Mouse (Mus musculus) neural tube, embryonic 11.5 days (tissue): ENCODE results near the gene Dagla. TPM values are rescaled to one million over a fixed set of nuclear protein-coding genes. Genes with fewer than 3 reads are reported as not detected.
A peak's percentile ranks its signal among the peaks of the same experiment; 100 is the strongest.

ENCODE experiments used
- ATAC-seq: fragments of 200-750 bp; cut with Nextera tagmentation; 2 replicates; pipeline ENCODE4 v1.8.0; 2017; ENCODE audit warnings: moderate number of reproducible peaks, mild to moderate bottlenecking, moderate TSS enrichment, moderate library complexity; ENCODE audit not compliant: insufficient read depth, low FRiP score, low TSS enrichment
- DNase-seq: peaks from one replicate; pipeline ENCODE4 v3.0.0-alpha.2; 2015; ENCODE audit warnings: low spot score
- H3K27ac ChIP-seq: fragments of 300-500 bp; sonication (generic); 2 replicates; pipeline ENCODE4 v1.5.1; 2014; ENCODE audit warnings: low read depth, mild to moderate bottlenecking, low read length
- H3K27me3 ChIP-seq: fragments of 300-500 bp; sonication (generic); 2 replicates; pipeline ENCODE4 v1.6.1; 2014; ENCODE audit warnings: mild to moderate bottlenecking, low read length, mixed read lengths; ENCODE audit not compliant: control insufficient read depth, insufficient read depth
- H3K36me3 ChIP-seq: fragments of 300-500 bp; sonication (generic); 2 replicates; pipeline ENCODE4 v1.6.1; 2014; ENCODE audit warnings: mild to moderate bottlenecking, low read length, moderate library complexity, mixed read lengths; ENCODE audit not compliant: control insufficient read depth, insufficient read depth
- H3K4me1 ChIP-seq: fragments of 300-500 bp; sonication (generic); 2 replicates; pipeline ENCODE4 v1.6.1; 2014; ENCODE audit warnings: low read length, mixed read lengths; ENCODE audit not compliant: control insufficient read depth, insufficient read depth
- H3K4me2 ChIP-seq: fragments of 300-500 bp; sonication (generic); 2 replicates; pipeline ENCODE4 v1.6.1; 2014; ENCODE audit warnings: low read depth, mild to moderate bottlenecking, moderate library complexity
- H3K4me3 ChIP-seq: fragments of 300-500 bp; sonication (generic); 2 replicates; pipeline ENCODE4 v1.5.1; 2014; ENCODE audit warnings: low read depth, low read length
- H3K9ac ChIP-seq: fragments of 300-500 bp; sonication (generic); 2 replicates; pipeline ENCODE4 v1.6.1; 2014; ENCODE audit warnings: mild to moderate bottlenecking, low read length
- H3K9me3 ChIP-seq: fragments of 300-500 bp; sonication (generic); 2 replicates; pipeline ENCODE4 v1.6.1; 2016; ENCODE audit warnings: low read length; ENCODE audit not compliant: control insufficient read depth
- WGBS: fragments of 180-500 bp; shearing (Covaris S2); extraction: QIAGEN DNeasy Blood & Tissue Kit; methylation state at CpG from one replicate; pipeline ENCODE4 v1.1.7; 2014; 5-methylcytosine and 5-hydroxymethylcytosine counted together
- polyA plus RNA-seq: library from polyadenylated mRNA; unstranded; fragments of >200 nt; fragmentation: Nextera tagmentation; extraction: Ambion mirVana; gene quantifications from 2 replicates; pipeline ENCODE4 v1.2.1, GENCODE M21; 2014

The Dagla gene
- polyA plus RNA-seq, 1 experiment from 2014 or later = 3.2 TPM

DNA sequence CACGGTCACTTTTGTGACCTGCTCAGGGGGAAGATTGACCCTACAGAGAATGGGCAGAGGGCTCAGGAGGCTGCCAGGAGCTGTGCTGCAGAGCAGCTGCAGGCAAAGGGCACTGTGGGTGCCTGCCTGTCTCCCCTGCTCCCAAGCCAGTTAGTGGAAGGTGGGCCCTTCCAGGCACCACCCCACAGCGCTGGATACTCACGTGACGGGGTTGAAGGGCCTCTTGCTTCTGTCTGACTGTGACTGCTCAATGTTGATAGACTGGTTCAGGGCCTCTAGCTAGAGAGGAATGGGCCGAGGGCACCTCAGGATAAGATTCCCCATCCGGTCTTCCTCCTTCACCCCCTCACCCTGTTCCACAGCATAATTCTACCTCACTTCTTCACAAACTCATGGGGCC lies 85.1 kb downstream of the Dagla start:
- no peaks in the 10 kb centered on the region for H3K9me3 ChIP-seq
- ATAC-seq (no peak), DNase-seq (no peak)
- H3K4me2 ChIP-seq = no peak overlapping the region
- no peaks in the 10 kb centered on the region for H3K36me3 ChIP-seq
- H3K27ac ChIP-seq = no peak overlapping the region
- H3K4me3 ChIP-seq = no peak overlapping the region
- 83% methylated on average over 6 of the region's 6 CpGs for WGBS
- no peaks in the 10 kb centered on the region; the same call in 1 of the 2 replicates for H3K4me1 ChIP-seq
- H3K9ac ChIP-seq = no peak overlapping the region
- H3K27me3 ChIP-seq = no peaks in the 10 kb centered on the region

DNA sequence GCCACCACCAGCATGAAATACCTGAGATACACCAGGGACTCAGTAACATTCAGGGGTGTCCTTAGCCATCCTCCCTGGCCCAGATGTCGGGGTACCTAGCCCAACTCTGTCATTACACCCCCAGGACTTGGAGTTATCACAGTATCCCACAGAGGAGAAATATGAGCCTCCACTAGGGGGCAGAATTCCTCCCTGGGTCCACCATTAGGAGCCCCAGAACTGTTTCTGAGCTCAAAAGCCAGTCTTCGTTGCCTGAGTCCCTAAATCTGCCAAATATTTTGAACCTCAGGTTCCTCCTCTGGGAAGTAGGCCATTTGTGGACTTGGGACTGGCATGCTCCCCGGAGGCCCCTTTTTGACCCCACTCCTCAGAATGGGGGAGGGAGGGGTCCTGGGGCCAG lies 85.6 kb downstream of the Dagla start:
- Histone ChIP-seq H3K36me3 (no peaks in the 10 kb centered on the region), H3K27me3 (no peaks in the 10 kb centered on the region), H3K4me2 (no peak overlapping the region), H3K4me1 (no peaks in the 10 kb centered on the region), H3K9me3 (no peaks in the 10 kb centered on the region), H3K27ac (no peak overlapping the region), H3K4me3 (no peak overlapping the region), H3K9ac (no peak overlapping the region)
- DNase-seq = peak; percentile 45
- 0 out of 2 replicates have a peak, but pooled peaks have one; percentile 49 for ATAC-seq
- WGBS = 51% methylated on average over 3 of the region's 3 CpGs

DNA sequence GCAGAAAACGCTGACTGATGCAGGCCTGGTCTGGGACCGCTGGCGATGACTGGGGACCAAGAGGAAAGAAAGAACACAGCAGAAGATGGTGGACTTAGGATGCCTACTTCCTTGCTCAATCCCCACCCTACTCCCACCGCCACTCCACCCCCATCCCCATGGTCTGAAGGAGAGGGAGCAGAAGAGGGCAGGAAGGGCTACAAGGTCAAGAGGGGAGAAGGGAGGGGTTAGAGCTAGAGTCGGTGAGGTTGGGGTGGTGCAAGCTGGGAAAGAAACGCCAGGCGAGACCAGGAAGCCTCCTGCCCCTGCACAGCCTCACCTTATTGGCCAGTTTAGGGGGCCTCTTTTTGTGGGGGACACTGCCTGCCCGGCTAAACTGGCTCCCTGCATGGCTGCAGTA lies 88.6 kb downstream of the Dagla start:
- ATAC-seq = no peak
- H3K4me1 ChIP-seq = no peaks in the 10 kb centered on the region
- no peaks in the 10 kb centered on the region for H3K27me3 ChIP-seq
- no peak overlapping the region for H3K4me2 ChIP-seq
- H3K36me3 ChIP-seq = no peaks in the 10 kb centered on the region
- H3K9ac ChIP-seq = no peak overlapping the region
- H3K9me3 ChIP-seq = no peaks in the 10 kb centered on the region
- no peak overlapping the region for H3K4me3 ChIP-seq
- H3K27ac ChIP-seq = no peak overlapping the region
- WGBS = 80% methylated on average over 8 of the region's 8 CpGs
- no peak for DNase-seq

- DNase-seq (no peak), ATAC-seq (no peak)
- H3K36me3 ChIP-seq = no peaks in the 10 kb centered on the region
- no peaks in the 10 kb centered on the region for H3K4me1 ChIP-seq
- no peaks in the 10 kb centered on the region for H3K27me3 ChIP-seq
- H3K27ac ChIP-seq = no peak overlapping the region
- no peaks in the 10 kb centered on the region for H3K9me3 ChIP-seq
- 91% methylated on average over 10 of the region's 10 CpGs for WGBS
- H3K4me2 ChIP-seq = no peak overlapping the region
- H3K9ac ChIP-seq = no peak overlapping the region
- H3K4me3 ChIP-seq = no peak overlapping the region
Measured at GRCm38 (mm10) chr19:10213796-10214471, 90.7 kb downstream of the Dagla start.

- Histone ChIP-seq H3K27ac (no peak overlapping the region), H3K9ac (no peak overlapping the region), H3K4me2 (no peak overlapping the region), H3K4me1 (no peaks in the 10 kb centered on the region), H3K36me3 (peaks cover 6% of the 10 kb centered on the region), H3K9me3 (no peaks in the 10 kb centered on the region), H3K27me3 (no peaks in the 10 kb centered on the region), H3K4me3 (no peak overlapping the region)
- ATAC-seq (no peak), DNase-seq (no peak)
- 83% methylated on average over 4 of the region's 4 CpGs for WGBS
Measured at GRCm38 (mm10) chr19:10210885-10211284, 93.8 kb downstream of the Dagla start.

- 87% methylated on average over 3 of the region's 3 CpGs for WGBS
- no peak overlapping the region for H3K4me2 ChIP-seq
- H3K4me3 ChIP-seq = no peak overlapping the region
- H3K36me3 ChIP-seq = peaks cover 6% of the 10 kb centered on the region
- H3K9ac ChIP-seq = no peak overlapping the region
- H3K4me1 ChIP-seq = peaks cover 5% of the 10 kb centered on the region; the same call in 1 of the 2 replicates
- ATAC-seq = no peak
- H3K27ac ChIP-seq = no peak overlapping the region
- H3K27me3 ChIP-seq = no peaks in the 10 kb centered on the region
- no peaks in the 10 kb centered on the region for H3K9me3 ChIP-seq
- no peak for DNase-seq
Measured at GRCm38 (mm10) chr19:10208851-10209250, 95.8 kb downstream of the Dagla start.

DNA sequence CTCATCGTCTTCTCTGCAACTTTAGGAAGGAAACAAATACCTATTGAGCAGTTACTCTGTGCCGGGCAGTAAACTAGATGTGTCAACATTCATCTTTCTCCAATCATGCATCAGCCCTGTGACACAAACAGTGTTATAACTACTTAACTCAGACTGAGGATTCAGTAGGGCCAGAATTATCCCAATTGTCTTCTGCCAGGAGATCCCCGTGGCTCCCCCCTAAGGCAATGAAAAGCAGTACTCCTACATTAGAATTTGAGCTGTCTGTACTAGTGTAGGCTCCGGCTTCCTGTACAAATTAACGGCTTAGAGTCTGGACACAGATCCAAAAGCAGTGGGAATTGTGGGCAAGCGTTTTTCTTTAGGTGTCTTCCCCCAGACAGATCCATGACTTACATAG lies 99.6 kb downstream of the Dagla start:
- Histone ChIP-seq H3K27ac (no peak overlapping the region), H3K4me1 (peaks cover 13% of the 10 kb centered on the region), H3K4me3 (peak overlapping the region; percentile 92; the same call in 1 of the 2 replicates), H3K9me3 (no peaks in the 10 kb centered on the region), H3K36me3 (peaks cover 10% of the 10 kb centered on the region), H3K9ac (no peak overlapping the region), H3K27me3 (no peaks in the 10 kb centered on the region), H3K4me2 (peak overlapping the region; percentile 82; the same call in 1 of the 2 replicates)
- ATAC-seq = no peak
- no peak for DNase-seq
- WGBS = 71% methylated on average over 6 of the region's 6 CpGs

- Histone ChIP-seq H3K36me3 (peaks cover 10% of the 10 kb centered on the region), H3K4me2 (peak overlapping the region; percentile 82), H3K4me3 (peak overlapping the region; percentile 92), H3K9ac (peak overlapping the region; percentile 88), H3K4me1 (peaks cover 13% of the 10 kb centered on the region), H3K27me3 (no peaks in the 10 kb centered on the region), H3K9me3 (no peaks in the 10 kb centered on the region), H3K27ac (no peak overlapping the region)
- peak; percentile 31 for DNase-seq
- ATAC-seq = no peak
- 3% methylated on average over 5 of the region's 5 CpGs for WGBS
Measured at GRCm38 (mm10) chr19:10204616-10205001, 100.1 kb downstream of the Dagla start.
